Mouse (Mus musculus): ENCODE results near the gene Pus10.

DNA sequence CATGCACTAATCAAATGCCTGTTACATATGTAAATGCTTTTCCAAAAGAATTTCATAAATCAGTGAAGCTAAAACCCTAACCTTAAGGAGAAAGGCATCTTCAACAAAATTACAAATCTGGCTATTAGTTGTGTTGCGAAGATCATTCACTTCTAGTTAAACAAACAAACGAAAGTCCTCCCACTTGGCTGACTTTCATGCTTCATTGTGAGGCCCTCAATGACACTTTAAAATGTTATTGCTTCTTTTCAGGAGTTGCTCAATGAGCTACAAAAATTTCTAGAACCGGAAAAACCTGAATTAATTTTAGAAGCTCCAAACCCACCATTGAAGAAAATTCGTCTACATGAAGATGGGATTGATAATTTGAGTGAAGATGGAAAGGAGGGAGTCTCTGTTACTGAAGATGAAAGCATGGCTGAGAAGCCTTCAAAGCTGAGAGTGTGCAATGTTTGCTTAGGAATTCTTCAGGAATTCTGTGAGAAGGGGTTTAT is 6.8 kb downstream of the Pus10 start:
- TF ChIP-seq CTCF (conservative IDR thresholded peaks at IDR 0.05; ENCODE audit: low read length): no peak
- no peak for TF ChIP-seq NANOG (IDR thresholded peaks at IDR 0.05; ENCODE audit: borderline replicate concordance, low read length)
